Mouse (Mus musculus): ENCODE measurements at regions not wholly inside any gene's neighbourhood (a gene's known extent, or its start where the extent isn't known, plus 50 kb on each side); places are given as distances from the start of the nearest gene placed in this dataset.

- 73% methylated on average over 8 of the region's 8 CpGs for WGBS
Measured at GRCm38 (mm10) chr9:94239479-94240241, 298.2 kb downstream of the 1190002N15Rik start.

GRCm38 (mm10) chr9:94238565-94238964, 299.3 kb downstream of the 1190002N15Rik start:
- H3K9ac ChIP-seq (ENCODE audit: low read length), result no peak overlapping the region
- no peak for ATAC-seq (replicated peaks; ENCODE audit: extremely low read depth, insufficient read depth, low FRiP score)
- H3K4me2 ChIP-seq (ENCODE audit: low read depth, low read length), result no peak overlapping the region

More at GRCm38 (mm10) chr9:94239479-94240241, 298.2 kb downstream of the 1190002N15Rik start:
- Histone ChIP-seq H3K27me3 (ENCODE audit: control insufficient read depth, insufficient read depth, low read length) (no peaks in the 10 kb centered on the region), H3K9me3 (replicated peaks; ENCODE audit: control insufficient read depth, low read length) (no peaks in the 10 kb centered on the region), H3K36me3 (ENCODE audit: control insufficient read depth, insufficient read depth) (no peaks in the 10 kb centered on the region), H3K9ac (ENCODE audit: low read length) (no peak overlapping the region), H3K27ac (ENCODE audit: low read length) (no peak overlapping the region), H3K4me3 (ENCODE audit: low read length) (no peak overlapping the region), H3K4me2 (ENCODE audit: low read depth, low read length) (no peak overlapping the region), H3K4me1 (ENCODE audit: control insufficient read depth, insufficient read depth, low read length) (no peaks in the 10 kb centered on the region)
- no peak for ATAC-seq (replicated peaks; ENCODE audit: extremely low read depth, insufficient read depth, low FRiP score)

GRCm38 (mm10) chr9:94229537-94229936, 308.3 kb downstream of the 1190002N15Rik start:
- no peaks in the 10 kb centered on the region for H3K9me3 ChIP-seq (replicated peaks; ENCODE audit: control insufficient read depth, low read length)
- no peak overlapping the region for H3K4me2 ChIP-seq (ENCODE audit: low read depth, low read length)
- no peaks in the 10 kb centered on the region for H3K36me3 ChIP-seq (ENCODE audit: control insufficient read depth, insufficient read depth)
- 76% methylated on average over 2 of the region's 2 CpGs for WGBS
- H3K27ac ChIP-seq (ENCODE audit: low read length), result no peak overlapping the region
- H3K27me3 ChIP-seq (ENCODE audit: control insufficient read depth, insufficient read depth, low read length), result no peaks in the 10 kb centered on the region
- H3K4me1 ChIP-seq (ENCODE audit: control insufficient read depth, insufficient read depth, low read length), result no peaks in the 10 kb centered on the region
- no peak overlapping the region for H3K9ac ChIP-seq (ENCODE audit: low read length)
- H3K4me3 ChIP-seq (ENCODE audit: low read length), result no peak overlapping the region
- no peak for ATAC-seq (replicated peaks; ENCODE audit: extremely low read depth, insufficient read depth, low FRiP score)

More at GRCm38 (mm10) chr9:94238565-94238964, 299.3 kb downstream of the 1190002N15Rik start:
- H3K27ac ChIP-seq (ENCODE audit: low read length), result no peak overlapping the region
- H3K4me1 ChIP-seq (ENCODE audit: control insufficient read depth, insufficient read depth, low read length), result no peaks in the 10 kb centered on the region
- H3K27me3 ChIP-seq (ENCODE audit: control insufficient read depth, insufficient read depth, low read length), result no peaks in the 10 kb centered on the region
- no peaks in the 10 kb centered on the region for H3K36me3 ChIP-seq (ENCODE audit: control insufficient read depth, insufficient read depth)
- no peaks in the 10 kb centered on the region for H3K9me3 ChIP-seq (replicated peaks; ENCODE audit: control insufficient read depth, low read length)
- no peak overlapping the region for H3K4me3 ChIP-seq (ENCODE audit: low read length)

- peaks cover 7% of the 10 kb centered on the region; the same call in 1 of the 2 replicates for H3K4me1 ChIP-seq (ENCODE audit: control insufficient read depth, insufficient read depth, low read length)
- no peaks in the 10 kb centered on the region for H3K9me3 ChIP-seq (replicated peaks; ENCODE audit: control insufficient read depth, low read length)
- H3K9ac ChIP-seq (ENCODE audit: low read length), result no peak overlapping the region
- WGBS, result 64% methylated on average over 2 of the region's 2 CpGs
- no peaks in the 10 kb centered on the region for H3K27me3 ChIP-seq (ENCODE audit: control insufficient read depth, insufficient read depth, low read length)
- H3K27ac ChIP-seq (ENCODE audit: low read length), result no peak overlapping the region
- ATAC-seq (replicated peaks; ENCODE audit: extremely low read depth, insufficient read depth, low FRiP score), result no peak
- no peak overlapping the region for H3K4me2 ChIP-seq (ENCODE audit: low read depth, low read length)
- no peaks in the 10 kb centered on the region for H3K36me3 ChIP-seq (ENCODE audit: control insufficient read depth, insufficient read depth)
- H3K4me3 ChIP-seq (ENCODE audit: low read length), result no peak overlapping the region
Measured at GRCm38 (mm10) chr9:94219116-94219515, 318.8 kb downstream of the 1190002N15Rik start.

GRCm38 (mm10) chr9:94216414-94217279, 321.2 kb downstream of the 1190002N15Rik start:
- Histone ChIP-seq H3K4me3 (ENCODE audit: low read length) (no peak overlapping the region), H3K4me1 (ENCODE audit: control insufficient read depth, insufficient read depth, low read length) (peaks cover 7% of the 10 kb centered on the region; the same call in 1 of the 2 replicates), H3K9me3 (replicated peaks; ENCODE audit: control insufficient read depth, low read length) (no peaks in the 10 kb centered on the region), H3K27ac (ENCODE audit: low read length) (no peak overlapping the region), H3K4me2 (ENCODE audit: low read depth, low read length) (no peak overlapping the region), H3K36me3 (ENCODE audit: control insufficient read depth, insufficient read depth) (no peaks in the 10 kb centered on the region), H3K27me3 (ENCODE audit: control insufficient read depth, insufficient read depth, low read length) (no peaks in the 10 kb centered on the region), H3K9ac (ENCODE audit: low read length) (no peak overlapping the region)
- WGBS, result 45% methylated on average over 8 of the region's 8 CpGs
- ATAC-seq (replicated peaks; ENCODE audit: extremely low read depth, insufficient read depth, low FRiP score), result no peak

GRCm38 (mm10) chr9:94210467-94211249, 327.2 kb downstream of the 1190002N15Rik start:
- H3K9ac ChIP-seq (ENCODE audit: low read length), result no peak overlapping the region
- ATAC-seq (replicated peaks; ENCODE audit: extremely low read depth, insufficient read depth, low FRiP score), result peak; percentile 28; the same call in 1 of the 2 replicates
- no peaks in the 10 kb centered on the region for H3K27me3 ChIP-seq (ENCODE audit: control insufficient read depth, insufficient read depth, low read length)
- H3K4me1 ChIP-seq (ENCODE audit: control insufficient read depth, insufficient read depth, low read length), result peaks cover 5% of the 10 kb centered on the region; the same call in 1 of the 2 replicates
- no peaks in the 10 kb centered on the region for H3K9me3 ChIP-seq (replicated peaks; ENCODE audit: control insufficient read depth, low read length)
- 38% methylated on average over 9 of the region's 9 CpGs for WGBS
- no peaks in the 10 kb centered on the region for H3K36me3 ChIP-seq (ENCODE audit: control insufficient read depth, insufficient read depth)
- no peak overlapping the region for H3K4me3 ChIP-seq (ENCODE audit: low read length)
- peak overlapping the region; percentile 19 for H3K27ac ChIP-seq (ENCODE audit: low read length)
- H3K4me2 ChIP-seq (ENCODE audit: low read depth, low read length), result peak overlapping the region; percentile 5; the same call in 1 of the 2 replicates

- peaks cover 5% of the 10 kb centered on the region; the same call in 1 of the 2 replicates for H3K4me1 ChIP-seq (ENCODE audit: control insufficient read depth, insufficient read depth, low read length)
- 87% methylated on average over 3 of the region's 3 CpGs for WGBS
- H3K27me3 ChIP-seq (ENCODE audit: control insufficient read depth, insufficient read depth, low read length), result no peaks in the 10 kb centered on the region
- no peaks in the 10 kb centered on the region for H3K36me3 ChIP-seq (ENCODE audit: control insufficient read depth, insufficient read depth)
- H3K27ac ChIP-seq (ENCODE audit: low read length), result no peak overlapping the region
- no peaks in the 10 kb centered on the region for H3K9me3 ChIP-seq (replicated peaks; ENCODE audit: control insufficient read depth, low read length)
- H3K9ac ChIP-seq (ENCODE audit: low read length), result no peak overlapping the region
- no peak overlapping the region for H3K4me3 ChIP-seq (ENCODE audit: low read length)
- ATAC-seq (replicated peaks; ENCODE audit: extremely low read depth, insufficient read depth, low FRiP score), result no peak
- H3K4me2 ChIP-seq (ENCODE audit: low read depth, low read length), result no peak overlapping the region
Measured at GRCm38 (mm10) chr9:94208987-94209386, 328.9 kb downstream of the 1190002N15Rik start.

- H3K4me1 ChIP-seq (ENCODE audit: control insufficient read depth, insufficient read depth, low read length), result no peaks in the 10 kb centered on the region
- H3K27me3 ChIP-seq (ENCODE audit: control insufficient read depth, insufficient read depth, low read length), result no peaks in the 10 kb centered on the region
- H3K36me3 ChIP-seq (ENCODE audit: control insufficient read depth, insufficient read depth), result no peaks in the 10 kb centered on the region
- H3K4me2 ChIP-seq (ENCODE audit: low read depth, low read length), result no peak overlapping the region
- no peaks in the 10 kb centered on the region for H3K9me3 ChIP-seq (replicated peaks; ENCODE audit: control insufficient read depth, low read length)
- WGBS, result 100% methylated on average over 1 of the region's 1 CpGs
- H3K4me3 ChIP-seq (ENCODE audit: low read length), result no peak overlapping the region
- no peak overlapping the region for H3K27ac ChIP-seq (ENCODE audit: low read length)
- no peak overlapping the region for H3K9ac ChIP-seq (ENCODE audit: low read length)
- ATAC-seq (replicated peaks; ENCODE audit: extremely low read depth, insufficient read depth, low FRiP score), result no peak
Measured at GRCm38 (mm10) chr9:94200892-94201291, 337.0 kb downstream of the 1190002N15Rik start.

Measured in heart, embryonic 16.5 days (tissue).